Mouse (Mus musculus): ENCODE data around the gene Gpr68.

Gene Gpr68

DNA sequence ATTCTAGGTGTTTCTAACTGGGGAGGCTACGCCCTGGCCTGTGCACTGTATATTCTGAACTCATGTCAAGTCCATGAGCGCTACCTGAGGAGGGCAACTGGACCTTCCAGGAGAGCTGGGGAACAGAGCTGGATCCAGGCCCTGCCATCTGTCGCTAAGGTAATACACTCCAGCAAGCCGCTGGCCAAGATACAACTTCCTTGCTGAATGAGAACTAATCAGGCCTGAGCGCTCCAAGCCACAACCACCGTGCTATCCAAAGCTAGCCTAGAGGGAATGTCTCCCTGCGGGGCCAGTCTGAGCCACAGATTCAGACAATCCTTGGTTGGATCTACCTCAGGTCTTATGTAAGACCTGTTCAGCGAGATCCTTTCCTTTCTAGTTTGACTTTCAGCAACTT lies 40.9 kb downstream of the Gpr68 start:
- DNase-seq, result no peak

GRCm38 (mm10) chr12:100865509-100866078 lies 42.4 kb downstream of the Gpr68 start:
- DNase-seq, result no peak

GRCm38 (mm10) chr12:100865072-100865471 lies 42.9 kb downstream of the Gpr68 start:
- no peak for DNase-seq

GRCm38 (mm10) chr12:100862856-100863446 lies 45.0 kb downstream of the Gpr68 start:
- peak; percentile 63 for DNase-seq

DNA sequence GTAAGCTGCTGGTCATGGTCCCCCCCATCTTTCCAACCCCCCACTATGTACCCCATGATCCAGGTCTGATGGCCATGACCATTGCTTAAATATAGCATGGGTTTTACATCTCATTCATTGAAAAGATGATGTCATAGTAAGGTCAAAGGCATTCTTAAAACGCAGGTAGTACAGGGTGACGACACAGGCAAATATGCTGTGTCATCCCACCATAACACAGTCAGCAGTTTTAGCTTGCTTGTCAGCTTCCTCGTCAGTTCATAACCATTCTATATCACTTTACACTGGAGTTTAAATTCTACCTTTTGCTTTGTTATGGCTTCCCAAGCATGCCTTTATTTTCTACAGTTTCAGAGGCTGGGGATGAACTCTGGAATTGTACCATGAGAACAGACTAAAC lies 45.7 kb downstream of the Gpr68 start:
- no peak for DNase-seq

- peak; percentile 68 for DNase-seq
Measured at GRCm38 (mm10) chr12:100857791-100858190, 50.2 kb downstream of the Gpr68 start.

DNA sequence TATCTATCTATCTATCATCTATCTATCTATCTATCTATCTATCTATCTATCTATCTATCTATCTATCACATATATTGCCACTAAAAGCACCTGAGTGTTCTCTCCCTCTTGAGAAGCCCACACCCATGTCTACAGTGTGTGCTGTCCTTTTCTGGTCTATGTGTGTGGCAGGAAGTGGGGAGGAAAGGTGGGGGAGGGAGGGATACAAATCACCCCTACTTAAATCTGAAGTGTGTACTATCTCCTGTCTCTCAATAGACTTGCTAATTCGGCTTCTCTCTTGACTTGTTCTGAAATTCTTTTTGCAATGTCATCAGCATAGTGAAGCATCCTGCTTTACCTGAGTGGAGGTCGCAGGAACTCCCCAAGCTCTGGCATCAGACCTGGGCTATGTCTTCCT lies 51.7 kb downstream of the Gpr68 start:
- no peak for DNase-seq

- no peak for DNase-seq
Measured at GRCm38 (mm10) chr12:100852370-100852769, 55.6 kb downstream of the Gpr68 start.

- DNase-seq, result peak; percentile 62
Measured at GRCm38 (mm10) chr12:100849421-100850138, 58.4 kb downstream of the Gpr68 start.

DNA sequence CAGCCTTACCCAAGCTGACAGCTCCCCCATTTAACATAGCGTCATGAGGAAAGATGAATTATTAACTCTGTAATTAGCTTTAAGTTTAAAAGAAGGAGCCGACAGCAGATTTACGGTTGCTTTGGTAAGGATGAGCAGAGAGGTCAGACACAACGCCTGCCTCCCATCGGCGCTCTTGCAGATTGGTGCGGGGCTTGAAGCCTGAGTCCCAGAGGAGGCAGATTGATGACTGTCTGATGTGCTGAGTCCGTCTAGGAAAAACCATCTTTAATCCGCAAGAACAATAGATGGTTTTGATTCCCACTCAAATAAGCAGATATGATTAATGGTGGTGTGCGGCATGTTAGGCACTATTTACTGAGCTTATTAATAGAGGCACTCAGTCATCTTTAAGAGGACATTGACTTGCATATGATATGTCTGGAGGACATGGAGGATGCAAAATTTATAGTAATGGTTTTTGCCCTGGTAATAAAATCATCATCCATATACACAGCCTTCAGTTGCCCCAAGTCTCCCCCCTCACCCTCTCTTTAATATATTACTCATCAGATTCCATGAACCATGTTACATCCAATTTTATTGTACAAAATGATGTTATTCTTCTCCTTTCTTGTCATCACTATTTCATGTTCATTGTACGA lies 60.4 kb downstream of the Gpr68 start:
- DNase-seq, result no peak

DNA sequence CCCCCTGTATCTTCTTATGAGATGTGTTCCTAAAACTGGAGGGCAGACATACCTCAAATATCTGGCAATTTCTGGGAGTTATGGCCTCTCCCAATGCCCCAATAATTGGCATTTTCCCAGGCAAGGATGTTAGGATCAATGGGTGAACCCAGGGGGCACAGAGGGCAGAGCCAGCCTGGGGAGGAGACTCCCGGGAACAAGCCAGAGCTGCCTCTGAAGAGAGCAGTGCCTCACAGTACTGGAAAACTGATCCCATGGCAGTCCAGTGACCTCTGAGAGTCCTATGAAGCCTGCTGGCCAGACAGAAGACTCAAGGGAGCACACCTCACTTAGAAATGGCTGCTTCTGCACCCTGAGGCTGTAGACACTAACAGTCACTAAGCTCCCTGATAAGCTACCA lies 61.4 kb downstream of the Gpr68 start:
- no peak for DNase-seq

GRCm38 (mm10) chr12:100845829-100846228 lies 62.2 kb downstream of the Gpr68 start:
- no peak for DNase-seq

- no peak for DNase-seq
Measured at GRCm38 (mm10) chr12:100844546-100844945, 63.5 kb downstream of the Gpr68 start.

GRCm38 (mm10) chr12:100843171-100843570 lies 64.8 kb downstream of the Gpr68 start:
- DNase-seq, result no peak

DNA sequence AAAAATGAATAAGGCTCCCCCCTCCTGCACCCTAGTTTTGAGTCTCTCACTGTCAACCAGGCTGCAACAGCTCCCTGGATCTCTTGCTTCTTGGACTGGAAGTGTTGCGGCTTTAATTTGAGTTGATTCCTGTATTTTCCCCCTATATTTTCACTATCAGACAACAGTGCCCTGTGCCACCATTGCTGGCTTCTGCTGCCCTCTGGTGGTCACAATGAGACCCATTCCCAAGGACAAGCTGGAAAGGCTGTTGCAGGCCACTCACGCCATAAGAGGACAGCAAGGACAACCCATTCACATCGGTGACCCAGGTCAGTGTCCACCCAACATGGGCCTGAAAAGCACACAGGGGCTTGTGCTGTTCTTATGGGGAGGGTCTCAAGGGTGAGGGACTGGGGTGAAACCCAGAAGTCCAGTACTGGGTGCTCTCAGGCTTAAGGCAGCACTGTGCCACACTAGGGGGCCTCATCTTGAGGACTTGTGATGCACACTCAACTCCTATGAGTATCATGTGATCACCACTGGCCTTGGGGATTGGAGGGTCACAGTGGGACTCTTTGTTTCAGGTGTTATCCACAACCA lies 66.7 kb downstream of the Gpr68 start:
- peak; percentile 87 for DNase-seq

GRCm38 (mm10) chr12:100839926-100840325 lies 68.1 kb downstream of the Gpr68 start:
- no peak for DNase-seq

DNA sequence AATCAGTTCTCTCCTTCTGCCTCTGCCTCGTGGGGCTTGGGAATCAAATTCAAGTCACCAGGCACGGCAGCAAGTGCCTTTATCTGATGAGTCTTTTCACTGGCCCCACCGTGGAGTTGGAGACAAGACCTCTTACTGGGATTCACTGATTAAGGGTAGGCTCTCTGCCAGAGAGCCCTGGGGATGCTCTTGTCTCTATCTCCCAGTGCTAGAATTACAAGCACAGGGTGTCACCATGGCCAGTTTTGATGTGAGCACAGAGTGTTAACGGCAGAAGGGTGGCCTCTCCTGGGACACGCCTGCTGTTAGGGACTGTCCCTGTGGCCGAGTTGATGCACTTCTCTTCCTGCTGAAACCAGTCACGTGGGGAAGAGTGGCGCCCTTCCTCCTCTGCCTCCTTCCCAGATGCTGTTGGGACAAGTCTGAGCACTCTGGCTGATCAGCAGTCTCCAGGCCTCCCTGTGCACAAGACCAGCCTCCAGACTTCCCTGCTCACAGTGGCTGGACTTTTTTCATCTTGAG lies 68.9 kb downstream of the Gpr68 start:
- no peak for DNase-seq

GRCm38 (mm10) chr12:100837208-100837607 lies 70.8 kb downstream of the Gpr68 start:
- no peak for DNase-seq

DNA sequence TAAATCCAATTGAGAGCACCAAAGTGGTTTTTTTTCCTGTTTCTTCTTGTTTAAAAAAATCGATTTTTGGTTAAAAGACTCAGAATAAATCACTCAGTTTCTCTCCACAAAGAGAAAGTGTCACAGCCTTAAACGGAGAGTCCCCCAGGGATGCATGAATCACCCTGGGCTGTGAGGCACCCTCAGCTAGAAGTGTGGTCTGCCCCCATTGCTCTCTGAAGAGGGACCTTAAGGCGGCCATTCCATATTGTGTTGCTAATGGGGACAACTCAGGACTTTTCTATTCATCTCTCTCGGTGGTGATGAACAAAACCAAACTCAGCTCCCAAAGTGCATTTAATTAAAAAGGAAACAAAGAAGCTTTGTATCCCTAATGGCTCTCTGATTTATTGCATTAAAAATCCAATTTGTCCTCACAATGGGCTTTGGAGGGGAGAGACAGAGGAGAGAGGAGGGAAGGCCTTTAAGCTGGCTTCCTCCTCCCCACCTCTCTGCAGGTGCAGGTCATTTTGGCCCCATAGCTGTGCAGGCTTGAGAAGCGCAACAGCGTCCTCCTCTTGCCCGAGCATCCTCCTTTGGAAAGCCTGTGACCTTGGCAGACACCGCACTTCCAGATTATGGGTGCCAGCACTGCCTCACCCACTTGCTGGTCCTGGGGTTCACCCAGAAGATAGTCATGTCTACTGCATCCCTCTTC lies 76.2 kb downstream of the Gpr68 start:
- no peak for DNase-seq

DNA sequence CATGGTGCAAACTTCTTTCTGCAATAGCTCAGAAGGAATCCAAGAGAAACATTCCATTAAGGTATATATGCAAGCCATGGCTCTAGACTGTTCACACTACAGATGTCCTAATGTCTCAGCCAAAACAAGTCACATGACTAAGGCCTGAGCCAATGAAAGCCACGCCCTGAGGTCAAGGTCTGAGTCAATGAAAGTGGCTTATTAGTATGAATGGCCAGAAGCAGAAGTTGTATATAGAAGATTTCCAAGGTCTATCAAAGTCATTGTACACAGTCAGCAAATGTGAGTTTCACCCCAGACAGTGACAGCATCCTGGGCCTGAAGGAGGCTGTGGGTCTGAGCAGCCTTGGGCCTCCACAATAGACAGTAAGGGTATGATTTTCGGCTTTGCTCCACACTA lies 77.0 kb downstream of the Gpr68 start:
- DNase-seq, result no peak

Measured in kidney, postnatal 14 days (tissue).